11 mouse cellular contexts compared by ENCODE assay signal in genomic region chr13:117706986-117707738, GRCm38 (mm10).
A peak's percentile ranks its signal among the peaks of the same experiment; 100 is the strongest.
DNase-seq lines count a peak whose midpoint lies in the region; ATAC-seq lines count a peak whose summit lies in the region.
"Had no signal": no experiment of that assay in that cellular context is flagged by ENCODE, and none has a peak within 500 bp of the region (broad histone marks: within the 10 kb centered on the region; RNA-seq: fewer than 3 reads in every experiment).

No protein-coding gene starts in this region.

- intact Hi-C loops in left cerebral cortex, postnatal 4 days (cut with DNase I), result no loop called here

- ATAC-seq in intestine, embryonic 14.5 days (replicated peaks; ENCODE audit: low FRiP score, low TSS enrichment, low read depth), result no peak
- ATAC-seq in intestine, embryonic 16.5 days, result no peak
- peak; percentile 75; the same call in 1 of the 2 replicates for ATAC-seq in heart, embryonic 13.5 days (ENCODE audit: extremely low read depth, insufficient number of reproducible peaks, low FRiP score, low TSS enrichment)
- no peak for ATAC-seq in granulocyte monocyte progenitor cell, adult 5-6 weeks (replicated peaks; ENCODE audit: poor library complexity, severe bottlenecking)

- no peak overlapping the region for H3K9ac ChIP-seq in intestine, embryonic 14.5 days (ENCODE audit: low read length)
- no peak overlapping the region for H3K9ac ChIP-seq in intestine, embryonic 16.5 days (ENCODE audit: low read depth, low read length)
- H3K9ac ChIP-seq in heart, embryonic 13.5 days, result no peak overlapping the region
- H3K9ac ChIP-seq: neural tube, embryonic 13.5 days had no signal

- H3K4me3 ChIP-seq in intestine, embryonic 14.5 days (ENCODE audit: low read depth, low read length), result no peak overlapping the region
- no peak overlapping the region for H3K4me3 ChIP-seq in intestine, embryonic 16.5 days (ENCODE audit: low read length)
- no peak overlapping the region for H3K4me3 ChIP-seq in heart, embryonic 13.5 days
- H3K4me3 ChIP-seq: neural tube, embryonic 13.5 days had no signal

- no peak overlapping the region for H3K27ac ChIP-seq in intestine, embryonic 14.5 days (ENCODE audit: low read depth)
- H3K27ac ChIP-seq in intestine, embryonic 16.5 days (ENCODE audit: low read length), result no peak overlapping the region
- H3K27ac ChIP-seq in heart, embryonic 13.5 days (replicated peaks), result peak overlapping the region; percentile 81
- H3K27ac ChIP-seq: kidney, postnatal 0 days; neural tube, embryonic 13.5 days had no signal

- H3K27me3 ChIP-seq in intestine, embryonic 14.5 days (replicated peaks; ENCODE audit: control insufficient read depth, insufficient read depth, low read length), result no peaks in the 10 kb centered on the region
- no peaks in the 10 kb centered on the region for H3K27me3 ChIP-seq in intestine, embryonic 16.5 days (replicated peaks; ENCODE audit: control insufficient read depth, insufficient read depth, low read length)
- H3K27me3 ChIP-seq in heart, embryonic 13.5 days (replicated peaks), result no peaks in the 10 kb centered on the region
- H3K27me3 ChIP-seq: CH12.LX; neural tube, embryonic 13.5 days had no signal

- peak; percentile 50 for DNase-seq in intestine, embryonic 14.5 days (ENCODE audit: low spot score)
- DNase-seq in left cerebral cortex, postnatal 4 days, result peak; percentile 39
- DNase-seq in urinary bladder, postnatal 10 days (ENCODE audit: low spot score), result peak; percentile 16
- no peak for DNase-seq in kidney, adult 11 months
- no peak for DNase-seq in testis, postnatal 10 days (ENCODE audit: low spot score)

- no peak overlapping the region for H3K4me2 ChIP-seq in intestine, embryonic 14.5 days (ENCODE audit: low read length)
- H3K4me2 ChIP-seq in intestine, embryonic 16.5 days (ENCODE audit: low read depth, low read length), result no peak overlapping the region
- H3K4me2 ChIP-seq in heart, embryonic 13.5 days, result peak overlapping the region; percentile 48
- H3K4me2 ChIP-seq: neural tube, embryonic 13.5 days had no signal

- no peaks in the 10 kb centered on the region for H3K9me3 ChIP-seq in intestine, embryonic 14.5 days (ENCODE audit: control insufficient read depth, low read length)
- no peaks in the 10 kb centered on the region for H3K9me3 ChIP-seq in intestine, embryonic 16.5 days (ENCODE audit: control insufficient read depth, low read length)
- no peaks in the 10 kb centered on the region for H3K9me3 ChIP-seq in heart, embryonic 13.5 days
- H3K9me3 ChIP-seq: neural tube, embryonic 13.5 days had no signal

- H3K4me1 ChIP-seq in intestine, embryonic 14.5 days (replicated peaks; ENCODE audit: control insufficient read depth, insufficient read depth, low read length), result no peaks in the 10 kb centered on the region
- no peaks in the 10 kb centered on the region for H3K4me1 ChIP-seq in intestine, embryonic 16.5 days (ENCODE audit: control insufficient read depth, insufficient read depth, low read length)
- peaks cover 30% of the 10 kb centered on the region for H3K4me1 ChIP-seq in heart, embryonic 13.5 days

- 71% methylated on average over 11 of the region's 11 CpGs for WGBS in intestine, embryonic 14.5 days
- WGBS in intestine, embryonic 16.5 days, result 75% methylated on average over 11 of the region's 11 CpGs
- 44% methylated on average over 11 of the region's 11 CpGs for WGBS in heart, embryonic 13.5 days

- no peaks in the 10 kb centered on the region for H3K36me3 ChIP-seq in intestine, embryonic 14.5 days (ENCODE audit: control insufficient read depth, insufficient read depth, low read length)
- H3K36me3 ChIP-seq in intestine, embryonic 16.5 days (ENCODE audit: control insufficient read depth, insufficient read depth, low read length), result no peaks in the 10 kb centered on the region
- no peaks in the 10 kb centered on the region for H3K36me3 ChIP-seq in heart, embryonic 13.5 days
- H3K36me3 ChIP-seq: neural tube, embryonic 13.5 days had no signal

Comparison
In these comparisons a context has a peak if more than half of its experiments do, and no peak if none do; other contexts are left out.
1. DNase-seq: peak in intestine, embryonic 14.5 days (single experiment), left cerebral cortex, postnatal 4 days (single experiment) and urinary bladder, postnatal 10 days (single experiment); none in kidney, adult 11 months (single experiment) and testis, postnatal 10 days (single experiment).